Mouse (Mus musculus) mature B cell (primary cell): Measurements from ENCODE around the gene Fstl5.
"Not testable (repeated sequence)": the region's sequence is repeated elsewhere in the genome, so short reads cannot be mapped to it uniquely, and the experiment has no call there.

Experiments
- in situ Hi-C: fragments of 300-500 bp; cut with MboI; formaldehyde crosslinking; loops from 2 replicates; pipeline ENCODE4 v1.14.3; 2019

Gene Fstl5

DNA sequence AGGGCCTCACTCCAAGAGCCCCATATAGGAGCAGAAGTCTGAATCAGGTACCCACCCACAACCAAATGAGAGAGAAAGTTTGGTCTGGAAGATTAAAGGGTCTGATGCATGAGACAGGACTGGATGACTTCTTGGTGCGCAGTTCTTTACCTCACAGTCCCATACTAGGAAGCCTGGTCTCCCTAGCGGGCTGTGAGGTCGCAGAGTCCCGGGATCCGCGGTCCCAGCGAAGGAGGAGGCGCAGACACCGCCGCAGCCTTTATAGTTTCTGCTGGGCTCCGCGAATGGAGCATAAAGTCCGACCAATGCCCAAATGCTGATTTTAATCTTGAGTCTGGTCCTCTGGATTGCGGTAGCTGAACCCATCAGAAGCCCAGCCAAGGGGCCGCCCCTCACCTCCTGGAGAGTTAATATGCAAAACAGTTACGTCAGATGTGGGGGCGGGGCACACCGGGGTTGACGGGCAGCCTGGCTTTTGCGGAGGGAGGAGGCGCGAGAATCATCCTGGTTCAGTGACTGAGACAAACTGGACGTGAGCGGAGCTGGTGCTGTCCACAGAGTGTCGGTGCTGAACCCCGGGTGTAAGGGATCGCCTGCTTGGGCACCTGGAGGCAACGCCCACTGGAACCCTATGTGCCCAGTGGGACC lies at the start of gene Fstl5:
Fstl5 (plus strand) TSS at position 211 of the 648 bp plus-strand sequence.
- in situ Hi-C loops = no loop called here

DNA sequence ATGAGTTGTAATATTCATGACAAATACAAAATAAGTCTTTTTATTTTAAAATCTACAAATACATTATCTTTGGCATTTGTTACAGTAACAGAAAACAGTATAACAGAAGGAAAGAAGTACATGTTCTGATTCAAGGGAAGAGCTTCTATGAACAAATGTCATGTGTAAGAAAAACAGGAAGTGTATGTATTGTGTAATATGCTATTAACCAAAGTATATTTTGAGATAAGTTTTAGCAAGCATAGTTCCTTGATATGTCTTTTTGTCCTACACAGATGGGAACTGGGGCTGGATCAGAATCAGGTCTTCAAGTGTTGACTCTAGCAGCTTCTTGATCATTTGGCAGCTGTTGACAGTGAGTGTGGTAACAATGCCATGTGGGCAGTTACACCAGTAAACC lies 48.5 kb upstream of the Fstl5 start:
- in situ Hi-C loops = no loop called here

DNA sequence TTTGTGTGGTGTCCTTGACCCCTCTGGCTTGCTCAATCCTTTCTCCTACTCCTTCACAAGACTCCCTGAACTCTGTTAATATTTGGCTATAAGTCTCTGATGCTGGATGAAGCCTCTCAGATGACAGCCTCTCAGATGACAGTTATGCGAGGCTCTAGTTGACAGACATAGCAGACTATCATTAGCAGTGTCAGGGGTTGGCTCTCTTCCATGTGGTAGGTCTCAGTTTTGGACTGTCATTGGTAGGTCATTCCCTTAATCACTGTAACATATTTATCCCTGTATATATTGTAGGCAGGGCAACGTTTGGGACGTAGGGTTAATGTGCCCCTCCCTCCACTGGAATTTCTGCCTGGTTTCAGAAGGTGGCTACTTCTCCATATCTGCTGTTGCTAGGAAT lies 22.9 kb upstream of the Fstl5 start:
- in situ Hi-C loops = no loop called here

DNA sequence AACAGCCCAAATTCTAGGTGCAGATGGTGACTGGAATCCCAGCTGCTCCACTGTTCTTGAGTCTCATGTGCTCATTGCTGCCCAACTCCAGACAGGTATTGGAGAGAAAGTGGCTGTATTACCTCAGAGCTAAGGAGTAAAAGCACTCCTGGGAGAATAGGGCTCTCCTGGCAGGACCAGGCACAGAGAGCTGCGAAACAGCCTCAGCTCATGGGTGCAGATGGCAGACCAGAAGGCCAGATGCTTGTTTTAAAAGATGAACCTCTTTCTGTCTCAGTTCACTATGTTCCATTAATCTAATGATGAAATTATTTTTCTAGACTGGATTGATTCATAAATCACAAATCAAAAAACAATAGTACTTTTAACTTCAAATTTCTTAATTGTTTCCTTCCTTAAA lies 12.1 kb upstream of the Fstl5 start:
- in situ Hi-C loops = no loop called here

DNA sequence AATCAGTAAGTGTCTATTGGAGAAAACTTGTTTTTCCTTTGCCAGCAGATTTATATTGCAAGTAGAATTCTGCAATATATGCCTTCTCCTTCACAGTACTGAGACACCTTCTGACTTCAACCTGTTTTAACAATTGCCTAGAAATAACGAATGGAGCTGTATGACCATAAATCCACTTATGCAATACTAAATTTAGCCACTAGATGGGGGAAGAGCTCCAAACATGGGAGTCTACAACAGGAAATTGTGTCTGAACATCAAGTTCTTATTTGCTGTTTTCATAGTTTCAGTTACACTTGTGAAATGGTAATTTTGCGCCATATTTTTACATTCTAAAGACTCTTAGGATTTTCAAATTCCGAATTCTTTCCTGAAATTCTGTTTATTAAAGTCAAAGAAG lies 6.2 kb upstream of the Fstl5 start:
- in situ Hi-C loops = no loop called here

DNA sequence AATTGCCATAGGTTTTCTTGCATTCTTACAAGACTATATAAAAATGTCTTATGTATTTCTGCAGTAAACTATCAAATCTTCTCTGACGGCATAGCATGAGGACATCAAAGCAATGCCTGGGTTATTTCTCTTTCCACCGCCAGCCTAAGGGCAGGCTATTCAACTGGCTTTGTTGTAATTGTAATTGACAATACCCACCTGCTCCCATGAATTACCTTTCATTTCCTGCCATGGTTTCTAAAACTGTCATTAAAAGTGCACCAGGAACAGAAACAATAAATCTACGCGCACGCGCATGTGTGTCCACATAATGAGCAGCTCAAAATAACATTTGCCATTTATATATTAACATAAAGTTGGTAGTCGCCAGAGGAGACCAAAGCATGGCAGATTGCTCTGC lies 1.2 kb upstream of the Fstl5 start:
- in situ Hi-C loops = no loop called here

DNA sequence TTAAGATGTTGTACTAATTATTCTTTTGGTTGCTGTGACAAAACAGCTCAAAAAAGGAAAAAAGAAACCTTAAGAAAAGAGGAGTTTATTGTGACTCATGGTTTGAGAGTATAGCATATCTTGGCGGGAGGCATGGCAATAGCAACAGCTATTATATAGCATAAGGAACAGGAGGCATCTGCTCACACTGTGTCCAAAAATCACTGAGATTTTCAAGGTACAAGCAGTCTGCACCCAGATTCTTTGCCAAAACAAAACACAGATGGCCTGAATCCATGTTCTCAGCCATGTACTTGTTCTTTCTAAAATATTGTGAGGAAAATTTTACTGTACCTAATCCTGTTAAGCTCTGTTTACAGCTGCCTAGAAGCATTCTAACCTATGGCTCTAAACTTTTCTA lies 66.4 kb downstream of the Fstl5 start:
- in situ Hi-C loops = no loop called here

DNA sequence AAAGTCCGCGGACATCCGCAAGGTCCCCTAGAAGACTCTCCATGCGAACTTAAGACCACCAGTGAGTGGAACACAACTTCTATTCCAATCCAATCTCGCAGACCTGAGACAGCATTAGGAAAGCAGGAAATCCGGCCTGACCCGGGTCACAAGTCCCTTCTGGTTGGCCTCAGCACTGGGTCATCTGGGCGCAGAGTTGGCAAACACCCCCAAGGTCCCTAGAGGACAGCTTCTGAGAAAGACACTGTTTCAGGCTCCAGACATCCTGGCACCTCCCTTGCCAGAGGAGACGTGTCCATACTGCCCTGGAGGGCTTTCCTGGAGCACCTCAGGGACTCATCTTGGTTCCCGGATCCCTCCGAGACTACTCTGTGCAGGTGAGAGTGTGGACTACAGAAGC lies 73.8 kb downstream of the Fstl5 start:
- in situ Hi-C loops = no loop called here

DNA sequence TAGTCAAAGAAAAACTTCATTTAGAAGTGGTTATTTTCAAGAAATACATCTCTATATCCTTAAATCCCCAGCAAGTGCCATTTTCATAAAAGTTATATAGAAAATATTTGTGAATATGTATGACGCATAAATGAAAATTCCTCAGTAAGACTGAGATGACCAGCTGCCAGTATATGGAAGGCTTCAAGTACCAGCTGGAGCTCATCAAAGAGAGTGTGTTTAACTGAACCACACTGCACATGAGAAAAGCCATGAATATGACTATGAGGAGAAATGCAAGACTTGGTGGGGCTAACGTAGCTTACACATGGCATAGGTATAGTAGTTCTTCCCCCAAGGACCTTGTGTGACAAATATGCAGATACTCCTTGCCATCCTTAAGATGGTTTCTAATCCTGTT lies 164.8 kb downstream of the Fstl5 start:
- in situ Hi-C loops = no loop called here

DNA sequence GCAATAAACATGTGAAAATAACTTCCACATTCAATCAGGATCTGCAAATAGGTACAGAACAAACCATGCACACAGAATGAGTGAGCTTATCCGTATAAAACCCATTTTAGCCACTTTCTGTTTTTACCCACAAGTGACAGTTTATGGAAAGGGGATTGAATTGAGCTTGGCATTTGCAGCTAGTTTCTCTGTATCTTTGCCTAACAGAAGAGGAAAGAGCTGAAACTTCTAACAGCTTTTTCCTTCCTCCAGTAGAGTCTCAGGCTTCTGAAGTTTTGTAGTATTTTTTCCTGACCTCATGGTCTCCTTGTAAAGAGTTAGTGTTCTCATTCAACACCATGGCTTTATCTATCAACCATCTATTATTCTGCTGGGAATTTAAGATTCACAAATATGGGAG lies 177.3 kb downstream of the Fstl5 start:
- in situ Hi-C loops = no loop called here

DNA sequence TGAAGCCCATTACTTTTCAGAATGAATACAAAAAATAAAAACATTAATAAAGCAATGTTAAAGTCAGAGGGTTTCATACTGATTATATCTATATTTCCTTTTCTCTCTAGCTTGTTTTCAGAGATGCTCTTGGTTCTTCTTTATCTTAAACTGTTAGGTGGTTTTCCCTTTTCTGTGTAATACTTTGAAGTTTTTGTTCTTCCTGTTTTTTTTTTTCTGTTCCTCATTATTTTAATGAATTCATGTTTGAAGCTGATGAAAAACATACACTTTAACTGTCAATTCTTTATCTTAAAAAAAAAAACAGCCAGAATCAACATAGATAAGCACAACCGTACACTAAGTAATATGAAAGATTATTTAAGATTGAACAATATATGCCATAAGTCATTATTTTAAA lies 218.9 kb downstream of the Fstl5 start:
- in situ Hi-C loops = no loop called here

DNA sequence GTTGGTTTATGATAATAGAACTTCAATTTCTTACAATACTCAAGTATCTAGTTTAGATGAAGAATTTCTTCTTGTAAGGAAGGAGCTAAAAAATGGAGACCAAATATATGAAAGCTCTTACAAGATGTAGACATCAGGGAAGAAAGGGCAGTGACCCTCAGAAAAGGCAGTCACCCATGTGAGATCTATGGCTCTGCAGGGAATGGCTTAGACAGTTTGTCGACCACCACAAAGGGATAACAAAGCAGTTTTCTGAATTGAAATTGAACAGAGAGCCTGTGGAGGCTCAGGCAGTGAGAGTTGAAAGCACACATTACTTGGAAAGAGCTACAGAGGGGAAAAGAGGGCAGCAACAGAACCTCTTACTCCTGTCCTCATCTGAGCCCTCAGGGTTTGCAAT lies 220.3 kb downstream of the Fstl5 start:
- in situ Hi-C loops = no loop called here

DNA sequence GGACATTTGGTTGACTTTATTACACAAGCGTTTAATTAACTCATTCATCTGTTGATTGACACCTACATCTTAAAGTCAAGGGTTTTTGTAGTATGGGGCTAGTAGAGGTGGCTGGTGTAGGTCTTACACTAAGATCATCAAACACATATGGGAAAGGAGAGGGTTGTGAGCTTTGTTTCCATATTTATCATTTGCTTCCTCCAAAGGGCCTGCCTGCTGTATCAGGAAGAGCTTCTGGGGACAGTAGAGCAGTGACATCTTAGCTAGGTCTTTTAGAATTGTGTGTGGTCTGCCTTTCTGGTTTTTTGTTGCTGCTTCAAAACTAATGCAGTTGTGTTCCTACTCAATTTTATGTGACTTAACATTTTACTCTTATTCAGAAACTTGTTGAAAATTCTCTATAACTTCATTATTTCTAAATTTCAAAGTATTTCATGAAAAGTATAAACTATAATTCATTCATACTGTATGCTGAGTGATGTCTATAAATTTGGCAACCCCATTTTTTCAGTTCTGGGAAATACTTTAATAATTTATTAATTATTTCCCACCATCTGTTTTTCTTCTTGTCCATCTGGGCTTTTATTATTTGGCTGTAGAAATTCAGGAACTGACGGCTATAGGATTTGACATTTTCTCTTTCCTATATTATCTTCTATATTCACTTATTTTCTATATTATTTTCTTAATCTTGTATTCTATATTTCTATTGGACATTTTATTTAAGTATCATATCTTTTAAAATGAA lies 227.1 kb downstream of the Fstl5 start:
- in situ Hi-C loops = no loop called here

DNA sequence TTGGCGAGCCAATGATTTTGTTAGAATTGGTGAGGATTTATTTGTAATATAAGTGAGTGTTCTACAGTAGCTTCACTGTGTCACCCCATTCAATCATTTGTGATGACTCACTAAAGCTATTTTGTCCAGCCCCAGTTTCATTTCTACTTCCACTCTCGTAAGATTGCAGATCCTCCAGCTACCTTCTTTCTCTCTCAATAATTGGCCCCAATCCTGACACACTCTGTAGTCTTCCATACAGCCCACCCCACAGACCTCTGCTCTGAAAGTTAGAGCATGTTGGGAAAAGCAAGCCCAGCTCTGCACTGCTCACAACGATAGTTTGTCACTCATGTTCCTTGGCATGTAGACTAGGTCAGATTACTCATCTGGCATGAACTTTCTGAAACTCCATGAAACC lies 242.9 kb downstream of the Fstl5 start:
- in situ Hi-C loops = no loop called here

DNA sequence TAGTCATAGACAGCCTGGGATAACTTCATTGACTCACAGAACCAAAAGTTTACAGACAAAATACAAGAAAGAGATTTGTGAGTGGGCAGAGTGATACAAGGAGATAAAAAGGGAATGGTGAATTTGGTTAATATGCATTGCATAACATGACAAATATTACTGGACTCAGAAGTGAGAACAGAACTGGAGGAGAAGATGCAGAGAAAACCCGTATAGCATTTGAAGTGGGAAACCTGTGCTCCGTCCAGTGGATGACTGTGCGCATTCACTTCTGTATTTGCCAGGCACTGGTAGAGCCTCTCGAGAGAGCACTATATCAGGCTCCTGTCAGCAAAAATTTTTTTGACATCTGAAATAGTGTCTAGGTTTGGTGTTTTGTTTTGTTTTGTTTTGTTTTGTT lies 245.5 kb downstream of the Fstl5 start:
- in situ Hi-C loops = no loop called here

DNA sequence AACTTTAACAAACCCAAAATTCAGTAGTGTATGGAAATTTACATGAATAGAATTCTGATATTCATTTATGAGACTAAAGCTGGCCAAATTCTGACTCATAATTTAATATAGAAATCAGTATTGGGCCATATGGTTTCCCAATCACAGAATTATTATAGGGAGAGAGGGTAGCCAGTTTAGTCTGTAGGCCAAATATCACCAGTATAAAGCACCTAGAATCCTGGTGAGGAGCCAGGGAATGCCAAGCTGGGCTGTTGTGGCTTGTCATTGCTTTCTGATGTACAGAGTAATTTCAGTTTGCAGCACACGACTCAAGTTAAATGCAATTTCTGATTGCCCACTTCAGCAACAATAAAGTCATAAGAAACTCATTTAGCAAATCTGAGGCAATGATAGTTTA lies 248.4 kb downstream of the Fstl5 start:
- in situ Hi-C loops = no loop called here

DNA sequence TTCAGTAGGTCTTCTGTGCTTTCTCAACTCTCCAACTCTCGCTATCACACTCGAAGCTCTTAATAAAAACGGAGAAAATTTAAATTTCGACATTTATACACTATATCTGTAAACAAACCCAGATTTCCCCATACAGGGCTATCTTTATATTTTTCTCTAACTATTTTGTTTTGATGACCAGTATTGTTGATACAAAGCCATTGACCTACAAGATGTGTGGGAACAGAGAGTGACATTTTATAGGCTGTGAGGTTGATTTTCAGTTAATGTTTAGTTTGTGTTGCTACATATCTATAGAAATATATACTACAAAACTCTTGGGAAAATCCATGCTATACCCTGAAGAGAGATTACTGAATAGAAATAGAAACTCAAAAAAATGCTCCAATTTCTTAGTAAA lies 262.9 kb downstream of the Fstl5 start:
- in situ Hi-C loops = no loop called here

DNA sequence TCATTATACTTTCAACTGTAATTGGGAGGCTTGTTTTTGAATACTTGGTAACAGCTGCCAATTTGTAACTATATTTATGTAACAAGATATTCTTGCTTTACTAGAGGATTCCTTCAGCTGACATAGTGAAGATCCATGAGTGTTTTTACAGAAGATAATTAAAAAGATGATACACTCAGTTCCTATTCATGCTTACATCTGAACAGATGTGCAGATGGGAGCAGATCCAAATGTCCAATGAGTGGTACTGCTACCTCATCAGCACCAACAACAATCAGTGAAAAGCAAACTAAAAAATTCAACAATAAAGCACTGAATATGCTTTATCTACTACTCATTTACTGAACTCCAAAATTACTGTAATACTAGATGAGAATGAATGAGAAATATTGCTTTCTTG lies 292.9 kb downstream of the Fstl5 start:
- in situ Hi-C loops = no loop called here

DNA sequence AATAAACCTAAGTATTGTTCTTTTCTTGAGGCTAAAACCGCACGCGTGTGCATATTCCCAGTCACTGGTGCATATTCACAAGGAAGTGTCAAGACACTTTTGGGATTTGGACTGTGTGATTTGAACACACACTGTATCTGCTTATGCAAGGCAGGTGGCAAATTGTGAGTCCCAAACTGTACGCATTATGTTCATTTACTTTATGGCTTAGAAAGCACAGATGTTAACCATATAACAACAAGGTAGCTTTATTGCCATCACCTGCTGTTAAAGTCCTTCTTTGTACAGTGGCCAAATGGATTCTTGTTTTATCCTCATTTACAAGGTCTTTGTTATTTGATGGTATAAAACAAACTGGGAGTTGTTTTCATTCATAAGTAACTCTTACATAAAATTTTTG lies 295.8 kb downstream of the Fstl5 start:
- in situ Hi-C loops = no loop called here

DNA sequence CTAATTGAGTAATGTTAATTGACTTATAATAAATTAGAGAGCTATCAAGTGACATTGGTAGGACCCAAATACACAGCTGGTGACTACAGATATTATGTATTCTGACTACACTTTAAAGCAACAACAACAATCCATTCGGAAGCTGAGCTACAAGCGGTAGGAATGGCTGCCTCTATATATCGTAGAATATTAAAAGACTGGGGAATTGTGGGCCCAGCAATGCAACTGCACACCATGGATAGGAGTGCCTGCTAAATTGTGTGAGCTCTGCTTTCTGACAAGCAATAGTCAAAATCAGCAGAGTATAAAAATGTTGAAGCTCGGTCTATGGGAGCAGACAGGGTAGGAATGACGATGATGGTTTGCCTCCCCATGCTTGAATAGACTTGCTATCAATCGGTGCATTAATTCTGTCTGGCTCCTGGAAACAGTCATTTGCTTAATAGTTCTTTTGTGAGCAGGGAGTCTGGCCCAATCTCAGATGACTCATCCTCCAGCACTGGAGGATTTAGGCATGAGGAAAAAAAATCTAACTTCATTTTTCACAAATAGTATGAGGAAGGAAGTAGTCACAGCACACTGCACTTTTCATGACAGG lies 354.8 kb downstream of the Fstl5 start:
- in situ Hi-C loops = no loop called here

DNA sequence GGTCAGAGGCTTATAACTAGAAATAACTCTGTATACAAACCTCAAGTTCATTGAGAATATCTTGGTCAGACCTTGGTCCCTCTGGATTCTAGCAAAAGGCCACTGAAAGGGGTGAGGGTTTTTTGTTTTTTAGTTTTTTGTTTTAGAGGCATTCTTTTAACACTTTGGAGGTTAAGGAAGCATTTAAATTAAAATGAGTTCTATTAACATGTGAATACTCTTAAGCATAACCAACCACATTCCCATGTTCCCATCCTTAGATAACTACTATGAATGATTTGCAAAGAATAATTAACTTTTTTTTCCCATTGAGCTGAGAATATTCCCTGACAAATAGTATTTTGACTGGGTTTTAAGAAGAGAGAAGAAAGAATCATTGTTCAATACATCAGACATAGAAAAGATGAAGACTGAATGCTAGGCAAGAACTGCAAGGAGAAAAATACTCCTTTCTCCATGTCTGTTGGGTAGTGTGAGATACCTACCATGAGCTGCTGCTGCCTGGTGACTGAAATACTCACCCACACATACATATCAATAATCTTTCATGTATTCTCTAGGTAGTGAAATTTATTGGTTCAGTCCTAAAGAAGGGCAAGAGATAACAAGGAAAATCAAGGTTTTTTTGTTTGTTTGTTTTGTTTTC lies 393.3 kb downstream of the Fstl5 start:
- in situ Hi-C loops = no loop called here

DNA sequence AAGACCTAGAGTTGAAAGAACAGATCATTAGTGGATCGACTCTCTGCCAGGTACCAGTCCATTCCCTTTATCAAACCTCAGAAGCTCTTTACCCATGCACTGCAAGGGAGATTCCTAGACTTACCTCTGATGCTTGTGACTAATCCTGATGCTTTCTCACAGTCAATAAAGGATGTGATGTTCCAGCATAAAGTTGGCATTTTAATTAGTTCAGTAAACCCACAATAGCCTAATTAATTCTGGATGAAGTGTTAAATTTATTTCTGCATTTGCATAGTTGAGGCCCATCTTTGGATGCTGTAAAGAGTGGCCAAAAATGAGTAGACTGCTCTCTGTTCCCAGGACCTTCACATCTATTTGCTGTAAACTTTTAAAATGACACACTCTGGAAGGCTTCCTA lies 394.1 kb downstream of the Fstl5 start:
- in situ Hi-C loops = no loop called here

DNA sequence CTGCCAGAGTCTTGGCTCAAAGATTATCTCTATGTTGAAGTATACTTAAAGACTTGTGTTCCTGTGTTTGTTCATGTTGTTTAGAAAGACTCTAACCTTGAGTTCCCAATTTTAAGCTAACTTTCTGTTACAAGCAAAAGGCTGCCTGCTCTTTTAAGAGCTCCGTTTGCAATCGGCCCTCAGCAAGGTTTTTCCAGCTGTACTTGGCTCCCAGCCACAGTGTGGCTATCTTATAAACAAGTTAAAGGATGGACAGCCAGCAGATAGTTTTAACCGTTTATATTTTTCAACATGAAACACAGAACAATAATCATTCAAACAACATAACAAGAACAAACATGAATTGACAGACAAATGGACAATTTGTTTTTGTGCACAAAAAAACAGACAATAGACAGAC lies 433.8 kb downstream of the Fstl5 start:
- in situ Hi-C loops = not testable (repeated sequence)
